Mouse (Mus musculus): ENCODE data around the gene Plekhf1. TPM values are rescaled to one million over a fixed set of nuclear protein-coding genes. Genes with fewer than 3 reads are reported as not detected.

The Plekhf1 gene
- total RNA-seq, 2 experiments from 2014 or later: 2.1 to 2.6 TPM

GRCm38 (mm10) chr7:38215281-38215680 is 12.5 kb downstream of the Plekhf1 start:
- DNase-seq (ENCODE audit: low spot score in 2 of 2): no peak
- TF ChIP-seq CTCF (conservative IDR thresholded peaks at IDR 0.05): no peak
- Histone ChIP-seq H3K27ac (no peak overlapping the region), H3K4me3 (no peak overlapping the region)

GRCm38 (mm10) chr7:38214473-38215214 is 13.2 kb downstream of the Plekhf1 start:
- no peak for DNase-seq (ENCODE audit: low spot score in 2 of 2)
- no peak for TF ChIP-seq CTCF (conservative IDR thresholded peaks at IDR 0.05)
- H3K4me3 ChIP-seq: no peak overlapping the region
- no peak overlapping the region for H3K27ac ChIP-seq

DNA sequence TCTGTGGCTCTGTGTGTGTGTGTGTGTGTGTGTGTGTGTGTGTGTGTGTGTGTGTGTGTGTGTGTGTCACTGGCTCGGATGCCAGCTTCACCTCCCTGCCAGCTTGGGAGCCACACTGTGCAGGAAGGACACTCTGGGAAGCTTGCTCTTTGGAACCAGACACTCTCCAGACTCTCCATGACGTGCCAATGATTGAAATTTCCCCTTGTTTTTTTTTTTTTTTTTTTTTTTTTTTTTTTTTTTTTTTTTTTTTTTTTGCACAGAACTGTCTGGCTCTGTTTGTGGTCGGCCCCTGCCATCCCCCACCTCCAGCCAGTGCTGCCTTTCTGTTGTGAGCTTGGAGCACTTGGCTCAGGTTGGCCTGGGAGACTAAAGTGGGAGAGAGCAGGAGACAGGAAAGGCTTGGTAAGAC is 15.2 kb downstream of the Plekhf1 start:
- TF ChIP-seq CTCF (conservative IDR thresholded peaks at IDR 0.05): no peak
- no peak overlapping the region for H3K4me3 ChIP-seq
- no peak overlapping the region for H3K27ac ChIP-seq
- DNase-seq (ENCODE audit: low spot score in 2 of 2): no peak

DNA sequence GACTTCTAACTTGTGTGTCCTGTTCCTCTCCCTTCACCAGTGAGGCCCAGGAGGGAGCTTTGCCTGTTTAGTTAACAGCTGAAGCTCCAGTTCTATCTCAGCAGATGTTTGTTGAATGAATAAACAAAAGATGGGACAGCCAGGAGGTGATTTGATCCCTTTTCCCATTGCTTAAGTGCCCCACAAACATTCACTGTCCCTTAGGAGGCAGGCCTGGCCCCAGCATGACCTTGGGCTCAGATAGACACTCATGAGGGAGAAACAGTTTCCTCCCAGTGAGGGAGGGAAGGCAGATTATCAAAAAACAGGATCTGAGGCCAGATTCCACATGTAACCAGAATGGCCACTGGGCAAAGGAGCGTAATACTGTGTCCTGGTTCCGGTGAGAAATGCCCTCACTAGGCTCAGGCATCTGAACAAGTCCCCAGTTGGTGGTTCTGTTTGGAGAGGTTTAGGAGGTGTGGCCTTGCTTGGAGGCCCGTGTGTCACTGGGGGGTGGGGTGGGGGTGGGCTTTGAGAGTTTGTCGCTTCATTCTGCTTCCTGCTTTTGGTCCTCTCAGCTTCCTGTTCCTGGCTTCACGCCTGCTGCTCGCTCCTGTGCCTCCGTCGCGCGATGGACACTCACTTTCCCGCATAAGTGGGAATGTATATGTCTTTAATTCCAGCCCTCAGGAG is 18.2 kb downstream of the Plekhf1 start:
- no peak overlapping the region for H3K4me3 ChIP-seq
- no peak for TF ChIP-seq CTCF (conservative IDR thresholded peaks at IDR 0.05)
- no peak overlapping the region for H3K27ac ChIP-seq
- DNase-seq (ENCODE audit: low spot score in 2 of 2): no peak

GRCm38 (mm10) chr7:38208969-38209368 is 18.8 kb downstream of the Plekhf1 start:
- no peak overlapping the region for H3K27ac ChIP-seq
- no peak overlapping the region for H3K4me3 ChIP-seq
- DNase-seq (ENCODE audit: low spot score in 2 of 2): no peak
- no peak for TF ChIP-seq CTCF (conservative IDR thresholded peaks at IDR 0.05)

- Histone ChIP-seq H3K27ac (no peak overlapping the region), H3K4me3 (no peak overlapping the region)
- no peak for TF ChIP-seq CTCF (conservative IDR thresholded peaks at IDR 0.05)
- DNase-seq (ENCODE audit: low spot score in 2 of 2): no peak
Observed at GRCm38 (mm10) chr7:38206564-38206963, 21.3 kb downstream of the Plekhf1 start.

GRCm38 (mm10) chr7:38205801-38206200 is 22.0 kb downstream of the Plekhf1 start:
- no peak for TF ChIP-seq CTCF (conservative IDR thresholded peaks at IDR 0.05)
- Histone ChIP-seq H3K4me3 (no peak overlapping the region), H3K27ac (no peak overlapping the region)
- DNase-seq (ENCODE audit: low spot score in 2 of 2): no peak

DNA sequence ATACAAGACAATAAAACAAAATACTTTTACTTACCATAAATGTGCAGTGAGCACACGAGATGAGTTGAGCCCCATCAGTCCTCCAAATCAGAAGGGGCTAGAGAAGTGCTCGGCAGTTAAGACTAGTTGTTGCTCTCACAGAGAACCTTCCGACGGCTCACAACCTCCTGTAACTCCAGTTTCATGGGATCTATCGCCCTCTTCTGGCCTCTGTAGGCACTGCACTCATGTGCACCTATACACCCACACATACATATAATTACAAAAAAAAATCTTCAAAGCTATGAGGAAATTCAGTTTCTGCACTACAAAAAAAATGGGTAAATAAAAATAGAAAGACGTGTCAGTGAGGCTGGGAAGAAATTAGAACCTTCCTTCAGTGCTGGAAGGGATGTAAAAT is 23.5 kb downstream of the Plekhf1 start:
- TF ChIP-seq CTCF (conservative IDR thresholded peaks at IDR 0.05): peak; percentile 62
- no peak overlapping the region for H3K4me3 ChIP-seq
- DNase-seq (ENCODE audit: low spot score in 2 of 2): no peak
- H3K27ac ChIP-seq: no peak overlapping the region

- no peak for DNase-seq (ENCODE audit: low spot score in 2 of 2)
- Histone ChIP-seq H3K4me3 (peak overlapping the region; percentile 44; the same call in 1 of the 2 replicates), H3K27ac (peak overlapping the region; percentile 95)
- TF ChIP-seq CTCF (conservative IDR thresholded peaks at IDR 0.05): peak; percentile 1; the same call in 1 of the 2 replicates
Observed at GRCm38 (mm10) chr7:38201290-38201658, 26.5 kb downstream of the Plekhf1 start.

DNA sequence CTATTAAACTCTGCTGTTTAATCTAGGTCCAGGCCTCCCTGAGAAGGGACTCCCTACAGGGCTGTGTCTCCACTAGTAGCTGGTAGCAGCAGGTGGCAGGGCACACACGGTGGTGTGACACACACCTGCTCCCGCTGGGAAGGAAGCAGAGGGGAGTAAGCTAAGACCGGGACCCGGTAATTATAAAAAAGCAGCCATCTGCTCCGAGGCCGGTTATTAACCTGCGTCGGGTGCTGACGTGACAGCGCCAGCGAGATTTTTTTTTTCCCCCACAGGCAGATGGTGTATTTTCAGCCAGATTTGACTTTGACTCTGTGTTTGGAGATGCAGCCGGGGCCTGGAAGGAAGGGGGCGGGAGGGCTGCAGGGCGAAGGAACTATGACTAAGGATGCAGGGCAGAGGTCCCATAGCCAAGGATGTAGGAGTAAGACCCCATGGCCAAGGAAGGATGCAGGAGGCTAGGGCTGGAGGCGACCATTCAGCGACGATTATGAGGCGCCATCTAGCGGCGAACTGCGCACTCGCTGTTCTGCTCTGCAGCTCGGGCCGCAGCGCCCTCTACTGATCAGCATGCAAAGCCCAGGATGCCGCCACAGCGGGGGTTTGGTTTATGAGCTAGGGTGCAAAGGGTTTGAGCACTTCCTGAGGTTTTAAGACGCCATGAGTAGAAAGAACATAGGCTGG is 27.1 kb downstream of the Plekhf1 start:
- peak; percentile 81 to 94 for DNase-seq (ENCODE audit: low spot score in 2 of 2)
- Histone ChIP-seq H3K27ac (peak overlapping the region; percentile 95), H3K4me3 (peak overlapping the region; percentile 44)
- peak; percentile 99 for TF ChIP-seq CTCF (conservative IDR thresholded peaks at IDR 0.05)

DNA sequence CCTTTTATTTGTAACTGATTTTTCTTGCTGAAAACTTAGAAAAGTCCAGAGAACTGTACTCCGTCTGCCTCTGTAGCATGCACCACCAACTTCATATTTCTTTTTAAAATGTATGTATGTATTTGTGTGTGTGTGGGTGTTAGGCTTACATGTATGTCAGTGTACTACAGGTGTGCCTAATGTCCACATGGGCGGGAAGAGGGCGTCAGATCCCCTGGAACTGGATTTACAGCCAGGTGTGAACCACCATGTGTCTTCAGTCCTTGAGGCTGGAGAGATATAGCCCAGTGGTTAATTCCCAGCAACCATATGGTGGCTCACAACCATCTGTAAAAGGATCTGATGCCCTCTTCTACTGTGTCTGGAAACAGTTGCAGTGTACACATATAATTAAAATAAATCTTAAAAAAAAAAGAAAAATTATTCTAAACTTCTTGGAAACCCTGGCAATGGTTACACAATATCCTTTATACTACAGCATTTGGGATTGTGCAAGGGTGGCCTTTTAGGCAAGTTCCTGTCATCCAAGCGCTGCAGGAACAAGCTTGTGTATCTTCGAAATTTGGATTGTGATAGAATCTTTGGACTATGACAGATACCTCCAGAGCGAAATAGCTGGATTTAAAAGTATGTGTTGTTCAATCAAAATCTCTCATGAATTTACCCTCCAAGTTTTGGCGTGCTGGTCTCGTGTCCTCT is 27.8 kb downstream of the Plekhf1 start:
- peak overlapping the region; percentile 44 for H3K4me3 ChIP-seq
- peak overlapping the region; percentile 95 for H3K27ac ChIP-seq
- TF ChIP-seq CTCF (conservative IDR thresholded peaks at IDR 0.05): no peak
- DNase-seq (ENCODE audit: low spot score in 2 of 2): no peak

DNA sequence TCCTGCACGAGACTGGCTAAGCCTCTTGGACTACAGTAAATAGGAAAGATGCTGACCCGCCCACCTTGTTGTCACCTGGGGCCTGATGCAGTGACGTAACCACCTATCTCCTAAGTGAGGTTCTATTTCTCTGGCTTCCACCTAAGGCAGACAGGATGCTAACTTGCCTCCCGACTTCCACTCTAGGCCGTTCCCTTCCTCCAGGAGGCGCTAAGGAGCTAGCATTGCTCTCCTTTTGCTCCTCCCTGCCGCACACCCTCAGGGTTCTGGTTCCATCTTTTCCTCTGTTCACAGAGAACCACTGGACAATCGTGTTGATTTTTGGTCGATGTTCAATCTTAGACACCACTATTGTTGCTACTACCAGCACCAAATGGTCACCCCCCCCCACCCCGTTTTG is 36.2 kb downstream of the Plekhf1 start:
- no peak for DNase-seq (ENCODE audit: low spot score in 2 of 2)
- no peak overlapping the region for H3K27ac ChIP-seq
- TF ChIP-seq CTCF (conservative IDR thresholded peaks at IDR 0.05): peak; percentile 60
- no peak overlapping the region for H3K4me3 ChIP-seq

- no peak overlapping the region for H3K27ac ChIP-seq
- no peak overlapping the region for H3K4me3 ChIP-seq
- DNase-seq (ENCODE audit: low spot score in 2 of 2): no peak
- no peak for TF ChIP-seq CTCF (conservative IDR thresholded peaks at IDR 0.05)
Observed at GRCm38 (mm10) chr7:38191146-38191545, 36.7 kb downstream of the Plekhf1 start.

Measured in layer of hippocampus, adult 2 months (tissue).